Mouse (Mus musculus) neural tube, embryonic 11.5 days (tissue): ENCODE results near the gene Inmt. TPM values are rescaled to one million over a fixed set of nuclear protein-coding genes. Genes with fewer than 3 reads are reported as not detected.

Experiments
- ATAC-seq: fragments of 200-750 bp; cut with Nextera tagmentation; 2 replicates; pipeline ENCODE4 v1.8.0; 2017; ENCODE audit warnings: moderate number of reproducible peaks, mild to moderate bottlenecking, moderate TSS enrichment, moderate library complexity; ENCODE audit not compliant: insufficient read depth, low FRiP score, low TSS enrichment
- DNase-seq: peaks from one replicate; pipeline ENCODE4 v3.0.0-alpha.2; 2015; ENCODE audit warnings: low spot score
- H3K27ac ChIP-seq: fragments of 300-500 bp; sonication (generic); 2 replicates; pipeline ENCODE4 v1.5.1; 2014; ENCODE audit warnings: low read depth, mild to moderate bottlenecking, low read length
- H3K27me3 ChIP-seq: fragments of 300-500 bp; sonication (generic); 2 replicates; pipeline ENCODE4 v1.6.1; 2014; ENCODE audit warnings: mild to moderate bottlenecking, low read length, mixed read lengths; ENCODE audit not compliant: control insufficient read depth, insufficient read depth
- H3K36me3 ChIP-seq: fragments of 300-500 bp; sonication (generic); 2 replicates; pipeline ENCODE4 v1.6.1; 2014; ENCODE audit warnings: mild to moderate bottlenecking, low read length, moderate library complexity, mixed read lengths; ENCODE audit not compliant: control insufficient read depth, insufficient read depth
- H3K4me1 ChIP-seq: fragments of 300-500 bp; sonication (generic); 2 replicates; pipeline ENCODE4 v1.6.1; 2014; ENCODE audit warnings: low read length, mixed read lengths; ENCODE audit not compliant: control insufficient read depth, insufficient read depth
- H3K4me2 ChIP-seq: fragments of 300-500 bp; sonication (generic); 2 replicates; pipeline ENCODE4 v1.6.1; 2014; ENCODE audit warnings: low read depth, mild to moderate bottlenecking, moderate library complexity
- H3K4me3 ChIP-seq: fragments of 300-500 bp; sonication (generic); 2 replicates; pipeline ENCODE4 v1.5.1; 2014; ENCODE audit warnings: low read depth, low read length
- H3K9ac ChIP-seq: fragments of 300-500 bp; sonication (generic); 2 replicates; pipeline ENCODE4 v1.6.1; 2014; ENCODE audit warnings: mild to moderate bottlenecking, low read length
- H3K9me3 ChIP-seq: fragments of 300-500 bp; sonication (generic); 2 replicates; pipeline ENCODE4 v1.6.1; 2016; ENCODE audit warnings: low read length; ENCODE audit not compliant: control insufficient read depth
- WGBS: fragments of 180-500 bp; shearing (Covaris S2); extraction: QIAGEN DNeasy Blood & Tissue Kit; methylation state at CpG from one replicate; pipeline ENCODE4 v1.1.7; 2014; 5-methylcytosine and 5-hydroxymethylcytosine counted together
- polyA plus RNA-seq: library from polyadenylated mRNA; unstranded; fragments of >200 nt; fragmentation: Nextera tagmentation; extraction: Ambion mirVana; gene quantifications from 2 replicates; pipeline ENCODE4 v1.2.1, GENCODE M21; 2014

Gene Inmt
- not detected in 2 replicates for polyA plus RNA-seq

GRCm38 (mm10) chr6:55174741-55175181, at the start of gene Inmt:
Inmt (minus strand) TSS chr6:55175043.
- Histone ChIP-seq H3K27ac (no peak within 1 kb of the TSS), H3K27me3 (peaks cover 15% of the 10 kb centered on the region), H3K9ac (no peak within 1 kb of the TSS), H3K4me3 (no peak within 1 kb of the TSS), H3K36me3 (no peaks in the 10 kb centered on the region), H3K4me2 (no peak within 1 kb of the TSS), H3K4me1 (0 out of 2 replicates have a peak, but pooled peaks cover 5% of the 10 kb centered on the region), H3K9me3 (no peaks in the 10 kb centered on the region)
- DNase-seq = no peak
- WGBS = 80% methylated on average over 1 of the region's 1 CpGs
- ATAC-seq = no peak

GRCm38 (mm10) chr6:55223986-55224385, 49.1 kb upstream of the Inmt start:
- H3K4me1 ChIP-seq = no peaks in the 10 kb centered on the region
- H3K27me3 ChIP-seq = no peaks in the 10 kb centered on the region
- H3K36me3 ChIP-seq = no peaks in the 10 kb centered on the region
- no peak overlapping the region for H3K27ac ChIP-seq
- no peak overlapping the region for H3K4me3 ChIP-seq
- DNase-seq (no peak), ATAC-seq (no peak)
- no peak overlapping the region for H3K9ac ChIP-seq
- 91% methylated on average over 8 of the region's 8 CpGs for WGBS
- no peak overlapping the region for H3K4me2 ChIP-seq
- no peaks in the 10 kb centered on the region for H3K9me3 ChIP-seq

- H3K4me1 ChIP-seq = no peaks in the 10 kb centered on the region
- H3K4me3 ChIP-seq = no peak overlapping the region
- WGBS = 93% methylated on average over 9 of the region's 9 CpGs
- no peak overlapping the region for H3K27ac ChIP-seq
- peaks cover 2% of the 10 kb centered on the region; the same call in 1 of the 2 replicates for H3K36me3 ChIP-seq
- no peaks in the 10 kb centered on the region for H3K9me3 ChIP-seq
- no peaks in the 10 kb centered on the region for H3K27me3 ChIP-seq
- DNase-seq (no peak), ATAC-seq (no peak)
- H3K9ac ChIP-seq = no peak overlapping the region
- H3K4me2 ChIP-seq = no peak overlapping the region
Measured at GRCm38 (mm10) chr6:55218232-55218631, 43.4 kb upstream of the Inmt start.

DNA sequence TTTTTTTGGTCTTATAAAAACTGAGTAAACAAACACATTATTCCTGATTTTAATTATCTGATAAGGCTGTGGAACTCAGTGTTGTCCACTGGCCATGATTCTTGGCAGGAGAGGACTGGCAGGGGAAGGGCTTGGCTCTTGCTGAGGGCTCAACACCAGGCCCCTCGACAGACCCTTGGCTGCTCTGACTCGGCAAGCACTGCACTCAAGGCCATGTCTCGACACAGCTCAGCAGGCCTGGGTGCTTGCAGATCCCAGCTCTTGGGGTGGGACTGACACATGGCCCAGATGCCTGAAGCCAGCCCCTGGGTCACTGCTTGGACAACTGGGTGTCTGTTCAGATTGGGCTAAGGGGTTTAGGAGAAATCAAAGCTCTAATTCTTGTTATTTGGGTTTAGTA, 39.7 kb upstream of the Inmt start:
- DNase-seq (no peak), ATAC-seq (no peak)
- no peak overlapping the region for H3K9ac ChIP-seq
- H3K36me3 ChIP-seq = peaks cover 2% of the 10 kb centered on the region; the same call in 1 of the 2 replicates
- no peak overlapping the region for H3K4me2 ChIP-seq
- no peak overlapping the region for H3K4me3 ChIP-seq
- no peaks in the 10 kb centered on the region for H3K27me3 ChIP-seq
- H3K9me3 ChIP-seq = no peaks in the 10 kb centered on the region
- H3K27ac ChIP-seq = no peak overlapping the region
- H3K4me1 ChIP-seq = no peaks in the 10 kb centered on the region
- 86% methylated on average over 3 of the region's 3 CpGs for WGBS

DNA sequence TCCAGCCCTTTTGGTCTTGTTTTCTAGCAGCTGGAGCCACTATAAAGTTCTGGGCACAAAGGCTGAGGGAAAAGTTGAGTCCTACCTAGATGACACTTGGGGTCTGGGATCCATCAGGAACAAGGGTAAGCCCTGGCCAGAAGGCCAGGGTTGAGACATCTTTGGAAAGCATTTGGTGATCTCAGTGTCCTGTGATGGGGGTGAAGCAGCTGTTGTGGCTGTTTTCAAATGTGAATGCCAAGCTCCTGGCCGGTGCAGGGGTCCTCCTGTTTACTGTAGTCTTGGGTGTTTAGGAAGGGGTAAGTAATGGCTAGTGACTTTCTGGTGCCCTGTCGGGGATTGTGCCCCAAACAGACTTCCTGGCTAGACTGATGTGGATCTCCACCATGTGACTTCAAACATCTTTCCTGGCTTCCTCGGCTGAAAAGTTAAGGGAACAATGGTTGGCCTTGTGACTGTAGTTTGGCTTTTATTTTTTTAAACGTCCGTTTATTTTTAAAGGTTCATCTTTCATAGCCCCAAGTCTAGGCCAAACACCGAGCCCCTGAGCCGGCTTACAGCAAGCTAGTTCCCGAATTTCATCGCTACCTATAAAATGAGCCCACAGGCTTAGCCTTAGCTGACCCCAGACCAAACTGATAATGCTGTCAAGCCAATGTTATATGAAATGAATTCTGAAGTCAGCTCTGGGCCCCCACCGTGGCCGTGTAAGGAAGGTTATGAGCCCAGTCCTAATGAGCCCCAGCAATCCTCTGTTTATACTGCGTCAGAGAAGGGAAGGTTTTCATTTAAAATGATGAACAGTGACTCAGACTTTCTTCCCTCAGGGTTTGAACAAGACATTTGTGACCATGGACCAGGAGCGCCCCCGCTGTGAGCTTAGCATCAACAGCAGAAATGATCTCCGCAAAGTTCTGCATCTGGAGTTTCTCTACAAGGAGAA, 35.9 kb upstream of the Inmt start:
- no peaks in the 10 kb centered on the region for H3K4me1 ChIP-seq
- no peaks in the 10 kb centered on the region for H3K9me3 ChIP-seq
- no peak overlapping the region for H3K9ac ChIP-seq
- ATAC-seq (no peak), DNase-seq (peak; percentile 25)
- H3K4me2 ChIP-seq = no peak overlapping the region
- no peaks in the 10 kb centered on the region for H3K36me3 ChIP-seq
- 70% methylated on average over 15 of the region's 15 CpGs for WGBS
- no peaks in the 10 kb centered on the region for H3K27me3 ChIP-seq
- H3K27ac ChIP-seq = no peak overlapping the region
- no peak overlapping the region for H3K4me3 ChIP-seq

GRCm38 (mm10) chr6:55207786-55208185, 32.9 kb upstream of the Inmt start:
- H3K4me3 ChIP-seq = no peak overlapping the region
- H3K9me3 ChIP-seq = no peaks in the 10 kb centered on the region
- no peak for DNase-seq
- H3K36me3 ChIP-seq = no peaks in the 10 kb centered on the region
- no peaks in the 10 kb centered on the region for H3K27me3 ChIP-seq
- no peak overlapping the region for H3K27ac ChIP-seq
- 79% methylated on average over 8 of the region's 8 CpGs for WGBS
- no peak for ATAC-seq
- no peak overlapping the region for H3K4me2 ChIP-seq
- no peaks in the 10 kb centered on the region for H3K4me1 ChIP-seq
- no peak overlapping the region for H3K9ac ChIP-seq

GRCm38 (mm10) chr6:55203931-55204330, 29.1 kb upstream of the Inmt start:
- no peaks in the 10 kb centered on the region for H3K27me3 ChIP-seq
- no peak overlapping the region for H3K27ac ChIP-seq
- H3K4me1 ChIP-seq = no peaks in the 10 kb centered on the region
- no peaks in the 10 kb centered on the region for H3K36me3 ChIP-seq
- no peaks in the 10 kb centered on the region for H3K9me3 ChIP-seq
- WGBS = 74% methylated on average over 3 of the region's 3 CpGs
- DNase-seq (no peak), ATAC-seq (peak; percentile 33; the same call in 1 of the 2 replicates)
- peak overlapping the region; percentile 38 for H3K4me3 ChIP-seq
- H3K9ac ChIP-seq = peak overlapping the region; percentile 52
- peak overlapping the region; percentile 46 for H3K4me2 ChIP-seq

DNA sequence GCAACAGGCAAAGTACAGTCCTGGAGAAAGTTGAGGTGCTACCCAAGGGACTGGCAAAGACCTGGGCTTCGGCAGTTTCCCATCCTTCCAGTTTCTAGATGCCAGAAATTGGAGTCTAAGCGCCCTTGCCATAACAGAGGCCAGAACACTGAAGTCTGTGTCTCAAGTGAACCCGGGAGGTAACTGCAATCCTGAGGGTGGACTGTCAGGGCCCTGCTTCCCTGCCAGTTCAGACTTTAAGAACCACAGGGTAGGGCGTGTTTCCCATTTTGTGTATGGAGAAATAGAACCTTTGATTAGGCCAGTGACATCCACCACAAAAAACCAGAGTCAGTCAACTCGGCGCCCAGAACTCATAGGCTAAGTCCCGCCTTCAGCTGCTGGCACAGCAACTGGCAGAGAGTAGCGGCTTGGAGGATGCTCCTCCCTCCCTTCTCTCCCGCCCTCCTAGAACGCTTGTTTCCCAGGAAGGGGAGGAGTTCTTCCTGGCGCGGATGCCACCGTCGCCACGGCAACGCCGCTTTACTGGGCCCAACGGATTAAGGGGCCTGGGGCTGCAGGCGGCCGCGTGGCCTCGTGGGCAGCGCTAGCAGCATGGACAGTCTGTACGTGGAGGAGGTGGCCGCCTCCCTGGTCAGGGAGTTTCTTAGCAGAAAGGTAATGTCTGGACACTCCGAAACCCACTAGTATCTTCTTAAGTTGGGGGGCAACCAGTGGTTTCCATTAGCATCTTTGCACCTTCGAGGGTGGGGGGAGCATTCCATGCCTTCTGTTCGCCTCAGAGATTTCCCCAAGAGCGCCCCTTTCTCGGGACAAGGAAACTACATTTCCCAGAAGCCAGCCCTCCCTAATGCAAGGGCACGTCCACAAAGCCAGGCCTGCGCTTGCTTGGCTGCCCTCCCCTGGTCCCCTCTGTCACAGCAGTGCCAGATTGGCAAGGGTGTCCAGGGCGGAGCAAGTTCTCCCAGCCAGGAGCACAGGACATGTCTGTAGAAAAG, 28.4 kb upstream of the Inmt start, which contains the start of gene Mindy4:
Gene Mindy4, plus strand, starts transcription at position 471 of the 998 bp plus-strand sequence.
- DNase-seq (peak; percentile 95), ATAC-seq (peak; percentile 97)
- no peaks in the 10 kb centered on the region for H3K9me3 ChIP-seq
- H3K9ac ChIP-seq = peak within 1 kb of the TSS; percentile 52
- H3K27me3 ChIP-seq = no peaks in the 10 kb centered on the region
- peak within 1 kb of the TSS; percentile 49 for H3K27ac ChIP-seq
- H3K4me3 ChIP-seq = peak within 1 kb of the TSS; percentile 38
- peak within 1 kb of the TSS; percentile 46 for H3K4me2 ChIP-seq
- 3% methylated on average over 33 of the region's 33 CpGs for WGBS
- H3K4me1 ChIP-seq = no peaks in the 10 kb centered on the region
- H3K36me3 ChIP-seq = no peaks in the 10 kb centered on the region
